Mouse (Mus musculus) thymus, postnatal 10 days (tissue): Measurements from ENCODE around the gene Mpig6b.

Experiments used
- DNase-seq, 2 experiments: peaks; one replicate each; pipeline ENCODE4 v3.0.0; 2021; ENCODE audit warnings: low spot score in 2 of 2

Mpig6b gene

DNA sequence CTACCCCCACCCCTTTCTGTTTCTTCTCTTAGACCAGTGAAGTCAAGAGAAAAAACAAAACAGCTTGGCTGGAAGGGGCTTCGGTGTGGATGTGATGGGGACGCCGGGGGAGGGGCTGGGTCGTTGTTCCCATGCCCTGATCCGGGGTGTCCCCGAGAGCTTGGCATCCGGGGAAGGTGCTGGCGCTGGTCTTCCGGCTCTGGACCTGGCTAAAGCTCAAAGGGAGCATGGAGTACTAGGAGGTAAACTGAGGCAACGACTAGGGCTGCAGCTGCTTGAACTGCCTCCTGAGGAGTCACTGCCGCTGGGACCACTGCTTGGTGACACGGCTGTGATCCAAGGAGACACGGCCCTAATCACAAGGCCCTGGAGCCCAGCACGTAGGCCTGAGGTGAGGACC lies 5.9 kb downstream of the Mpig6b start:
- no peak for DNase-seq

- DNase-seq = peak; percentile 84 to 94
Observed at GRCm38 (mm10) chr17:35058911-35059892, 6.8 kb downstream of the Mpig6b start, which contains the start of gene Ddah2. Gene Ddah2, plus strand, starts transcription at chr17:35059035.

- DNase-seq = no peak
Observed at GRCm38 (mm10) chr17:35058316-35058715, 7.7 kb downstream of the Mpig6b start.

- DNase-seq = no peak
Observed at GRCm38 (mm10) chr17:35057090-35057489, 8.9 kb downstream of the Mpig6b start.

DNA sequence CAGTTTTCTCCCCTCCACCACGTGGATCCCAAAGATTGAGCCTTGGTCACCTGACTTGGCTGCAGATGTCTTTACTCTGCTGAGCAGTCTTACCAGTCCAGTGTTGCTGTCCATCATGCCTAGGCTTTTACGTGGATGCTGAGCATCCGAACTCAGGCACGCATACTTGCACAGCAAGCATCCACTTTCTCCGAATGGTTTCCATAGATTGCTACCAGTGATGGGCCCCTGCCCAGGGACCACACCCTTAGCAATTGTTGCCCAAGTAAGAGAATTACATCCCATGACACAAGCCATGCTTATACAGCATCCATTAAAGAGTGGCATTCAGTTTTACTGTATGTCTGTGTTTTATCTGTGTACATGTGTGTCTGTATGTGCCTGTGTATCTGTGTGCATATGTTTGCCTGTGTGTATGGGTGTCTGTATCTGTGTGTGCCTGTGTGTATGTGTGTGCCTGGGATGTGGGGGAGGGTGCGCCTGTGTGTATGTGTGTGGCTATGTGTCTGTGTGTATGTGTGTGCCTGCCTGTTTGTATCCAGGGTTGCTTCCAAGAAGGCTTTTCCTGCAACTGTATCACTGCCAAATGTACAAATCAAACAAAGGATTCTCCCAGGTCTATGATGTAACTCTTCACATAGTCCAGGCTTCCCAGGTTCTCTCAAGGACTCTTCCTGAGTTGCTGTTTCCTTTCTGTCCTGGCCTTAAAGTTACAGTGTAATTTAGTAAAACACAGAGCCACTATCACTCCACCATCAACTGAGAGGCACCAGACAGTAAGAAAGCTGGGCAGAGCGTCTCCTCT lies 10.1 kb downstream of the Mpig6b start:
- DNase-seq = no peak

DNA sequence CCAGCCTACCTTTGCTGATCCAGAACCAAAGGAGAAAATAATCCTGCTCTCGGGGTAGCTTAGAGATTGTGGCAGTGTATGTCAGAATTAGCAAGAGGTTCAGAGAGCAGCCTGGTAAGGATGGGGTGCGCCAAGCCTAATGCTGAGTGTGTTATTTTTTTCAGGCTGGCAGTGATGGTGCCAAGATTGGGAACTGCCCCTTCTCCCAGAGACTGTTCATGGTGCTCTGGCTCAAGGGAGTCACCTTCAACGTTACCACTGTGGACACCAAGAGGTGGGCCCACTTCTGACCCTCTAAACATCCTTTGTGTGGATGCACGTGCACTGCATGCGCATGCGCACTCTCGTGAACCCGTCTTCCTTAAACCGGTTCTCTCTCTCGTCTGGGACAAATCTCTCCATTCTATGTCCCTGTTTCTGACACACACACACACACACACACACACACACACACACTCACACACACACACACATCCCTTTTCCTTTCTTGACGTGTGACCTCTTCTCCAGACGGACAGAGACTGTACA lies 13.6 kb downstream of the Mpig6b start:
- no peak for DNase-seq

GRCm38 (mm10) chr17:35051156-35052086 lies 14.6 kb downstream of the Mpig6b start:
- peak; percentile 69 to 72 for DNase-seq

DNA sequence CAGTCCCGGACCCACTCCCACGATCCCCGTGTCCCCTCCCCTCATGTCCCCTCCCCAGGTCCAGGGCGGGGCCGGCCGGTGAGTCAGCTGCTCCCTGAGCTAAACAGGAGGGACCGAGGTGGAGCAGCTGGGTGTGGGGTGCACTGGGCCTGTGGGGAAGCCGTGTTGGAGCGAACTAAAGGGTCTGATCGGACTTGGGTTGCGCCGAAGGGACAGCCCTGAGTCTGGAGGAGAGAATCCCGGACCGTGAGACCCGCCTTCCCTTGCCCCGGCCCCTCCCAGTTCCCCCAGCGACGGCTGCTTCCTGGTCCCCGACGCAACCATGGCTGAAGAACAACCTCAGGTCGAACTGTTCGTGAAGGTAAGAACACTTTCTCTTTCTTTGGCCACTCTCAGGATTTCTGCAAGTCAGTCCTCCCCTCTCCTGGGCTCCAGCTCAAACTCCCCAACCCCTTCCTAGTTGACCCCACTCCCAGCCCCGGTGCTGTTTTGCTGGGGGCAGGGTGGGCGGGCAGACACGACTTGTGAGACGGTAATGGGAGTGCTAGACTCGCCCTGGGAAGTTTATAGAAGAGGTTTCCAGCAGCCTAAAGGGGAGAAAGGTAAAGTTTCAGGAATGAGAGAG lies 15.7 kb downstream of the Mpig6b start:
- peak; percentile 75 to 77 for DNase-seq

GRCm38 (mm10) chr17:35049561-35050016 lies 16.4 kb downstream of the Mpig6b start, which contains the start of gene Clic1:
Gene Clic1, plus strand, starts transcription at chr17:35049966.
- peak; percentile 66 to 67 for DNase-seq

- no peak for DNase-seq
Observed at GRCm38 (mm10) chr17:35048932-35049440, 17.0 kb downstream of the Mpig6b start.

GRCm38 (mm10) chr17:35048149-35048931 lies 17.6 kb downstream of the Mpig6b start:
- DNase-seq = peak in 1 of 2 experiments; percentile 50

- DNase-seq = no peak
Observed at GRCm38 (mm10) chr17:35047688-35048087, 18.3 kb downstream of the Mpig6b start.

DNA sequence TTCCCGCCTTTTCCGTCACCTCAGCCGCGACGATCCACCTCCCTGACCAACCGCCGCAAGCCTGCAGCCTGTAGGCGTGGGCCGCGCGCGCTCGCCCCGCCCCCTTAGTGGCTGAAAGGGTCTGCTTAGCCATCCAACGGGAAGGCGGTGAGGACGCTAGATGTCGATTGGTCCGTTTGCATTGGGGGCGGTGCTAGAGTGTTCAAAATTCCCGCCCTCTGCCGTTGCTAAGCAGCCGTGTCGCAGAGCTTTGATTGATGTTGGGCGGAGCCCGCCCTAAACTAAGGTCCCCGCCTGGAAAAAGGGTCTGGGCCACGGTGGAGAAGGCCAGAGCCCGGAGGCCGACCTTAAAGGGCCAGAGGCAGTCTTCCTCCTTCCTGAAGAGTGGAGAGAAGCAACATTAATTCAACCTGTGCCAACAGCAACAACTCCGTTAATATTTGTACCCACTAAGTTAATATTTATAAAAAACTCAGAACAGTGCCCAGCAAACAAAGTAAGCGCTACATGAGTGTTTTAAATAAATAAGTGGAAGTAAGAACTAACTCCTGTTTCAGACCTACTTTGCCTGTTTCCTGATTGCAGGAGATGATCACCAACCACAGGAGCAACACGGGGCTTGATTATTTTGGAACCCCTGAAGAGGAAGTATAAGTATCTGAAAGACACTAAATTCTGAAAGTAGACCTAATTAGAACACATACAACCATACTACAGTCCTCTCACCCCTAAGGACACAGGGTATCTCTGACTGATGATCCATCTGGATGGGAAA lies 19.1 kb downstream of the Mpig6b start, which contains the start of gene Msh5:
Msh5 (minus strand) TSS at position 65 of the 775 bp plus-strand sequence.
- peak; percentile 96 to 97 for DNase-seq

- no peak for DNase-seq
Observed at GRCm38 (mm10) chr17:35045807-35046680, 19.9 kb downstream of the Mpig6b start.

DNA sequence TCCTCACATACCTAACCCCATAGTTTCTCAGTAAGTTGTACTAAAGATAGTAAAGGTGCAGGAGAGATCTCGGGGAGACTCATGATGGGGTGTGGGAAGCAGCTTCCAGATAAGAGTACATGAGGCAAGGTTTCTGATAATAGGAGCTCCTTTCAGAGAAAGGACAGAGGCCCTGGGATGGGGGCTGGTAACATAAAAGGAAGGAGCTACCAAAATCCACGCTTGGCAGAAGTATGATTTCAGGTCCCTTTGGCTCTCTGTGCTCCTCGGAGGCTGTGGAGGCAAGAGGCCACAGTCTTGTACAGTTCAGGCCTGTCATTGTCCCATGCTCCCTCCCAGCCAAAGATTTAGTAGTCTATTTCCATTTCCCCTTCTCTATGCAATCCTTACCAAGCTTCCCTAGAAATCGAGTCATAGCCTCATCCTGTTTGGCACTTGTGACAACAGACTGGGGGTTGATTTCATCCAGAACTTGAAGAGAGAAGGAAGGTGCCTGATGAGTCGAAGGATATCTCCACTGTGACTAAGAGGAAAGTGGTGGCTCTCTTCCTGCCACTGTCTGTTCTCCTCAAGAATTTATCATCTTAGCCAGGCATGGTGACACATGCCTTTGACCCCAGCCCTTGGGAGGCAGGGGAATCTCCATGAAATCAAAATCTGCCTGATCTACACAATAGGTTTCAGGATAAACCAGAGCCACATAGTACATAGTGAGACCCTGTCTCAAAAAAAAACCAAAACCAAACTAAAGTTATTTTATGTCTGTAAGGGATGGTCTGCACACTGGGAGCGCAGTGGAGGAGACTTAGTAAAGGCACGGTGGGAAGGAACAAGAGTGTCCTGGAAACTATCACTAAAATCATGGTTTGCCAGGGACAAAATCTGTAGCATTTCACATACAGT lies 20.8 kb downstream of the Mpig6b start:
- DNase-seq = no peak

DNA sequence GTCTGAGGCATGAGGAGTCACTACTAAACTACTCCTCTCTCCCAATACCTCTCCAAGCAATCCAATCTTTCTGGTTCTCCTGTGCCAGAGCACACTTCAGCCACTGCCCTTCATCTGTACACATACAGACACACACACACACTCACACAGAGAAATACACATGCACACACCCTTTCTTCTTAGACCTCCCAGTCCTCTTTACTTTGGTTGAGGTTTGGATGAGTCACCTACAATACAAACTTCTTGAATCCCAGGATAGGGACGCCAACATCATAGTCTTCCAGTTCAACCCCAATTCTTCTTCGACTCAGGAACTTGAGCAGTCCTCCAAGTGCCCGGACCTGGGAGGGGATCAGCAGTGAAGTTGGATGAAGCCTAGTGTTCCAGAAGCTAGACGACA lies 22.2 kb downstream of the Mpig6b start:
- DNase-seq = no peak
